In genomic region chr11:3817986-3818758, GRCm38 (mm10) we compare ENCODE assay signal across 17 mouse cellular contexts. TPM values are rescaled to one million over a fixed set of nuclear protein-coding genes. Genes with fewer than 3 reads are reported as not detected.
A peak's percentile ranks its signal among the peaks of the same experiment; 100 is the strongest.
DNase-seq lines count a peak whose midpoint lies in the region; ATAC-seq and TF ChIP-seq lines count a peak whose summit lies in the region.
"Had no signal": no experiment of that assay in that cellular context is flagged by ENCODE, and none has a peak within 500 bp of the region (broad histone marks: within the 10 kb centered on the region; RNA-seq: fewer than 3 reads in every experiment).

No protein-coding gene starts in this region.

- 20% methylated on average over 4 of the region's 4 CpGs for WGBS in kidney, embryonic 16.5 days
- 21% methylated on average over 4 of the region's 4 CpGs for WGBS in kidney, embryonic 14.5 days
- 25% methylated on average over 4 of the region's 4 CpGs for WGBS in limb, embryonic 14.5 days
- WGBS in heart, embryonic 11.5 days (ENCODE audit: insufficient replicate concordance): 16% methylated on average over 4 of the region's 4 CpGs

- no peak overlapping the region for H3K27ac ChIP-seq in kidney, embryonic 16.5 days (ENCODE audit: low read length)
- no peak overlapping the region for H3K27ac ChIP-seq in kidney, embryonic 14.5 days (ENCODE audit: low read depth, low read length)
- H3K27ac ChIP-seq in ES-E14 (ENCODE audit: insufficient read depth, low read depth, low read length, poor library complexity, severe bottlenecking): peak overlapping the region; percentile 41; the same call in 1 of the 2 replicates
- H3K27ac ChIP-seq in limb, embryonic 14.5 days (replicated peaks; ENCODE audit: low read depth, low read length): no peak overlapping the region
- no peak overlapping the region for H3K27ac ChIP-seq in heart, embryonic 11.5 days (ENCODE audit: low read depth, low read length)
- H3K27ac ChIP-seq: embryonic facial prominence, embryonic 15.5 days; forebrain, embryonic 15.5 days; lung, embryonic 15.5 days had no signal

- peak; percentile 40 for DNase-seq in ES-E14 (ENCODE audit: low read depth, low spot score)
- DNase-seq in embryo, embryonic 10 days (ENCODE audit: low spot score): peak; percentile 62
- no peak for DNase-seq in limb, embryonic 14.5 days (ENCODE audit: low spot score)
- DNase-seq in spleen, postnatal 14 days (ENCODE audit: low spot score in 2 of 2): no peak
- DNase-seq: cerebellum, adult 2 months; gastrocnemius, postnatal 25 days; liver; thymus, postnatal 36 days had no signal

- no peak overlapping the region for H3K4me2 ChIP-seq in kidney, embryonic 16.5 days (replicated peaks; ENCODE audit: low read depth, low read length)
- H3K4me2 ChIP-seq in kidney, embryonic 14.5 days (replicated peaks; ENCODE audit: low read depth, low read length): no peak overlapping the region
- no peak overlapping the region for H3K4me2 ChIP-seq in limb, embryonic 14.5 days (replicated peaks; ENCODE audit: low read depth, low read length, severe bottlenecking)
- no peak overlapping the region for H3K4me2 ChIP-seq in heart, embryonic 11.5 days
- H3K4me2 ChIP-seq: embryonic facial prominence, embryonic 15.5 days; forebrain, embryonic 15.5 days; lung, embryonic 15.5 days had no signal

- H3K4me1 ChIP-seq in kidney, embryonic 16.5 days (ENCODE audit: insufficient read depth, low read length): 0 out of 2 replicates have a peak, but pooled peaks cover 3% of the 10 kb centered on the region
- H3K4me1 ChIP-seq in kidney, embryonic 14.5 days (ENCODE audit: control insufficient read depth, insufficient read depth, low read length): no peaks in the 10 kb centered on the region
- peaks cover 0 to 8% of the 10 kb centered on the region in 2 experiments; a peak in 2 of 4 replicates for H3K4me1 ChIP-seq in ES-E14 (ENCODE audit: control insufficient read depth in 2 of 2, insufficient read depth in 2 of 2, low read length in 2 of 2, poor library complexity in 1 of 2)
- 0 out of 2 replicates have a peak, but pooled peaks cover 4% of the 10 kb centered on the region for H3K4me1 ChIP-seq in limb, embryonic 14.5 days (ENCODE audit: control insufficient read depth, insufficient read depth, low read length)
- no peaks in the 10 kb centered on the region for H3K4me1 ChIP-seq in heart, embryonic 11.5 days (ENCODE audit: control insufficient read depth, insufficient read depth, low read length)
- H3K4me1 ChIP-seq: lung, embryonic 15.5 days had no signal

- no peaks in the 10 kb centered on the region for H3K36me3 ChIP-seq in kidney, embryonic 16.5 days (ENCODE audit: insufficient read depth, low read length)
- H3K36me3 ChIP-seq in kidney, embryonic 14.5 days (ENCODE audit: control insufficient read depth, insufficient read depth, low read length): no peaks in the 10 kb centered on the region
- H3K36me3 ChIP-seq in ES-E14 (ENCODE audit: control insufficient read depth, insufficient read depth, low read length, poor library complexity, severe bottlenecking): no peaks in the 10 kb centered on the region
- H3K36me3 ChIP-seq in limb, embryonic 14.5 days (ENCODE audit: control insufficient read depth, insufficient read depth, low read length): no peaks in the 10 kb centered on the region
- no peaks in the 10 kb centered on the region for H3K36me3 ChIP-seq in heart, embryonic 11.5 days (ENCODE audit: control insufficient read depth, insufficient read depth, low read length)
- H3K36me3 ChIP-seq: embryonic facial prominence, embryonic 15.5 days; forebrain, embryonic 15.5 days; lung, embryonic 15.5 days had no signal

- TF ChIP-seq POLR2A in limb, embryonic 14.5 days (IDR thresholded peaks at IDR 0.05; ENCODE audit: borderline replicate concordance, extremely low read depth, insufficient read depth, insufficient read length): no peak

- no peak overlapping the region for H3K9ac ChIP-seq in kidney, embryonic 16.5 days (replicated peaks; ENCODE audit: low read length)
- H3K9ac ChIP-seq in kidney, embryonic 14.5 days (ENCODE audit: low read depth, low read length): no peak overlapping the region
- no peak overlapping the region; the same call in 1 of the 2 replicates for H3K9ac ChIP-seq in ES-E14 (ENCODE audit: insufficient read depth, low read depth, low read length, poor library complexity, severe bottlenecking)
- no peak overlapping the region for H3K9ac ChIP-seq in limb, embryonic 14.5 days (ENCODE audit: low read depth, low read length, severe bottlenecking)
- H3K9ac ChIP-seq in heart, embryonic 11.5 days (ENCODE audit: low read depth, low read length): no peak overlapping the region
- H3K9ac ChIP-seq: embryonic facial prominence, embryonic 15.5 days; forebrain, embryonic 15.5 days; lung, embryonic 15.5 days had no signal

- in situ Hi-C loops in ES-E14 (cut with MboI; ENCODE audit: low sequenced_read_pairs in 2 of 2, unreplicated experiment in 2 of 2): no loop called here

- ATAC-seq in kidney, embryonic 16.5 days (ENCODE audit: low FRiP score, low TSS enrichment): peak; percentile 59; the same call in 1 of the 2 replicates
- no peak for ATAC-seq in kidney, embryonic 14.5 days (ENCODE audit: low FRiP score, low TSS enrichment)
- peak; percentile 67 for ATAC-seq in limb, embryonic 14.5 days (ENCODE audit: low FRiP score, low read depth)
- ATAC-seq in heart, embryonic 11.5 days (replicated peaks; ENCODE audit: insufficient number of reproducible peaks, low FRiP score, low TSS enrichment): no peak
- ATAC-seq: forebrain, embryonic 15.5 days; midbrain, embryonic 16.5 days had no signal

- no peak overlapping the region for H3K4me3 ChIP-seq in kidney, embryonic 16.5 days (ENCODE audit: low read length)
- H3K4me3 ChIP-seq in kidney, embryonic 14.5 days (ENCODE audit: low read length): no peak overlapping the region
- H3K4me3 ChIP-seq in ES-E14 (ENCODE audit: insufficient read depth in 1 of 2, low read depth in 1 of 2, low read length in 2 of 2, poor library complexity in 1 of 2, severe bottlenecking in 1 of 2): no peak overlapping the region
- no peak overlapping the region for H3K4me3 ChIP-seq in limb, embryonic 14.5 days (replicated peaks; ENCODE audit: low read length)
- no peak overlapping the region for H3K4me3 ChIP-seq in heart, embryonic 11.5 days (ENCODE audit: low read depth, low read length)
- H3K4me3 ChIP-seq: embryonic facial prominence, embryonic 15.5 days; forebrain, embryonic 15.5 days; lung, embryonic 15.5 days had no signal

- H3K9me3 ChIP-seq in kidney, embryonic 16.5 days (ENCODE audit: low read length): no peaks in the 10 kb centered on the region
- no peaks in the 10 kb centered on the region for H3K9me3 ChIP-seq in kidney, embryonic 14.5 days (ENCODE audit: control insufficient read depth, low read length)
- no peaks in the 10 kb centered on the region for H3K9me3 ChIP-seq in ES-E14 (ENCODE audit: control insufficient read depth, insufficient read depth, low read depth, low read length)
- H3K9me3 ChIP-seq in limb, embryonic 14.5 days (ENCODE audit: control insufficient read depth, low read length): no peaks in the 10 kb centered on the region
- no peaks in the 10 kb centered on the region for H3K9me3 ChIP-seq in heart, embryonic 11.5 days (replicated peaks; ENCODE audit: control insufficient read depth, low read length)
- H3K9me3 ChIP-seq: embryonic facial prominence, embryonic 15.5 days; forebrain, embryonic 15.5 days; lung, embryonic 15.5 days had no signal

- no peaks in the 10 kb centered on the region for H3K27me3 ChIP-seq in kidney, embryonic 16.5 days (ENCODE audit: insufficient read depth, low read length)
- no peaks in the 10 kb centered on the region for H3K27me3 ChIP-seq in kidney, embryonic 14.5 days (ENCODE audit: control insufficient read depth, insufficient read depth, low read length)
- H3K27me3 ChIP-seq in limb, embryonic 14.5 days (ENCODE audit: control insufficient read depth, insufficient read depth, low read length): no peaks in the 10 kb centered on the region
- no peaks in the 10 kb centered on the region for H3K27me3 ChIP-seq in heart, embryonic 11.5 days (ENCODE audit: control insufficient read depth, insufficient read depth, low read length)
- H3K27me3 ChIP-seq: embryonic facial prominence, embryonic 15.5 days; forebrain, embryonic 15.5 days; lung, embryonic 15.5 days had no signal

TF ChIP-seq in ES-E14, 5 proteins besides CTCF, POLR2A, EP300 and RAD21:
- peak; percentile 88 for TF ChIP-seq HCFC1 (IDR thresholded peaks at IDR 0.05; ENCODE audit: borderline replicate concordance, insufficient read depth, low read length)
- peak; percentile 9; the same call in 1 of the 2 replicates for TF ChIP-seq CHD2 (IDR thresholded peaks at IDR 0.05; ENCODE audit: low read depth, low read length)
- no peak for TF ChIP-seq MAFK (IDR thresholded peaks at IDR 0.05; ENCODE audit: insufficient read depth, low read depth, low read length)
- TF ChIP-seq ZNF384 (IDR thresholded peaks at IDR 0.05; ENCODE audit: low read depth, low read length): no peak
- TF ChIP-seq ZC3H11A (IDR thresholded peaks at IDR 0.05; ENCODE audit: borderline replicate concordance, low read depth, low read length): no peak

RNA-seq across cellular contexts. Expression of gene Osbp2, which starts 45.5 kb away (rescaled TPM):
- 1.1 and 1.2 TPM in 2 replicates for polyA plus RNA-seq in kidney, embryonic 16.5 days (2015; fragmentation: Nextera tagmentation; extraction: Ambion mirVana)
- 0.46 and 0.81 TPM in 2 replicates for polyA plus RNA-seq in kidney, embryonic 14.5 days (2014; fragmentation: Nextera tagmentation; extraction: Ambion mirVana)
- total RNA-seq in ES-E14 (2012; rRNA removed): 0.27 and 0.37 TPM in 2 replicates
- polyA plus RNA-seq in limb, embryonic 14.5 days (2012; rRNA removed): 0.77 and 0.86 TPM in 2 replicates
- polyA plus RNA-seq in limb, embryonic 14.5 days (2014; fragmentation: Nextera tagmentation; extraction: Ambion mirVana): 1.3 and 1.5 TPM in 2 replicates
- 0.13 and 0.23 TPM in 2 replicates for polyA plus RNA-seq in heart, embryonic 11.5 days (2014; fragmentation: Nextera tagmentation; extraction: Ambion mirVana)
- total RNA-seq: CH12.LX; neutrophil, adult 5-6 weeks had no signal

Comparison
In these comparisons a context has a peak if more than half of its experiments do, and no peak if none do; other contexts are left out.
1. ATAC-seq: peak in kidney, embryonic 16.5 days (single experiment) and limb, embryonic 14.5 days (single experiment); none in kidney, embryonic 14.5 days (single experiment) and heart, embryonic 11.5 days (single experiment).
2. DNase-seq: peak in ES-E14 (single experiment) and embryo, embryonic 10 days (single experiment); none in limb, embryonic 14.5 days (single experiment) and spleen, postnatal 14 days (0 of 2).